Mouse (Mus musculus) cortical plate, adult 2 months (tissue): ENCODE measurements at regions not wholly inside any gene's neighbourhood (a gene's known extent, or its start where the extent isn't known, plus 50 kb on each side); places are given as distances from the start of the nearest gene placed in this dataset.

ENCODE experiments used
- CTCF ChIP-seq: fragments of 200-500 bp; IDR thresholded peaks from 2 replicates; pipeline ENCODE4 v1.5.1; 2011; ENCODE audit warnings: mild to moderate bottlenecking, control low read depth, low read length; ENCODE audit not compliant: insufficient read depth; ENCODE audit errors: extremely low read depth
- POLR2A ChIP-seq: fragments of 200-500 bp; IDR thresholded peaks from 2 replicates; pipeline ENCODE4 v1.6.1; 2011; ENCODE audit warnings: mild to moderate bottlenecking, low read length, control low read depth; ENCODE audit not compliant: insufficient read depth; ENCODE audit errors: extremely low read depth

DNA sequence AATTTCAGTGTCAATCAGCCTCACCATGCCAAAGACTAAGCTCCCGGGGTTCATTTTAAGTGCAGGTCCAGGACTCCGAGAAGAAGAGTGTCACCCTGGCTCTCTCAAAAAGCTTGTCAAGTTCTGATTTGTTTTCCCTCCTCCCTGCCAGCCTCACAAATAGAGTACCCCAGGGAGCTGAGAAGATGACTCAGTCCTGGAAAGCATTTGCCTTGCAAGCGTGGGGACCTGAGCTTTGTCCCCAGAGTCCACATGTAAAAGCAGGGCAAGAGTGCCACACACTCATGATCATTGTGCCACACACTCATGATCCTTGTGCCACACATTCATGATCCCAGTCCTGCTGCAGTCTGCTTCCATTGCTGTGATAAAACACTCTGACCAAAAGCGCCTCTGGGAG, 100.4 kb upstream of the Lmo4 start:
- TF ChIP-seq POLR2A: no peak
- no peak for TF ChIP-seq CTCF
